Mouse (Mus musculus) kidney, embryonic 14.5 days (tissue): ENCODE measurements at regions not wholly inside any gene's neighbourhood (a gene's known extent, or its start where the extent isn't known, plus 50 kb on each side); places are given as distances from the start of the nearest gene placed in this dataset.
"Not testable (repeated sequence)": the region's sequence is repeated elsewhere in the genome, so short reads cannot be mapped to it uniquely, and the experiment has no call there.

Experiments
- ATAC-seq: fragments of 200-750 bp; cut with Nextera tagmentation; 2 replicates; pipeline ENCODE4 v1.8.0; 2017; ENCODE audit warnings: moderate number of reproducible peaks, mild to moderate bottlenecking, moderate TSS enrichment, moderate library complexity; ENCODE audit not compliant: low FRiP score, low TSS enrichment
- H3K27ac ChIP-seq: fragments of 300-500 bp; sonication (generic); 2 replicates; pipeline ENCODE4 v1.5.1; 2014; ENCODE audit warnings: low read depth, mild to moderate bottlenecking, low read length, moderate library complexity, mixed read lengths
- H3K27me3 ChIP-seq: fragments of 300-500 bp; sonication (generic); 2 replicates; pipeline ENCODE4 v1.6.1; 2014; ENCODE audit warnings: mild to moderate bottlenecking, low read length; ENCODE audit not compliant: control insufficient read depth, insufficient read depth
- H3K36me3 ChIP-seq: fragments of 300-500 bp; sonication (generic); 2 replicates; pipeline ENCODE4 v1.6.1; 2014; ENCODE audit warnings: low read length, mixed read lengths; ENCODE audit not compliant: control insufficient read depth, insufficient read depth
- H3K4me1 ChIP-seq: fragments of 300-500 bp; sonication (generic); 2 replicates; pipeline ENCODE4 v1.6.1; 2014; ENCODE audit warnings: low read length, mixed read lengths; ENCODE audit not compliant: control insufficient read depth, insufficient read depth
- H3K4me2 ChIP-seq: fragments of 300-500 bp; sonication (generic); replicated peaks from 2 replicates; pipeline ENCODE4 v1.6.1; 2014; ENCODE audit warnings: low read depth, mild to moderate bottlenecking, low read length
- H3K4me3 ChIP-seq: fragments of 300-500 bp; sonication (generic); 2 replicates; pipeline ENCODE4 v1.5.1; 2014; ENCODE audit warnings: mild to moderate bottlenecking, low read length
- H3K9ac ChIP-seq: fragments of 300-500 bp; sonication (generic); 2 replicates; pipeline ENCODE4 v1.6.1; 2014; ENCODE audit warnings: low read depth, mild to moderate bottlenecking, low read length, moderate library complexity
- H3K9me3 ChIP-seq: fragments of 300-500 bp; sonication (generic); 2 replicates; pipeline ENCODE4 v1.6.1; 2016; ENCODE audit warnings: low read length; ENCODE audit not compliant: control insufficient read depth
- WGBS: fragments of 180-500 bp; shearing (Covaris S2); extraction: QIAGEN DNeasy Blood & Tissue Kit; methylation state at CpG from one replicate; pipeline ENCODE4 v1.1.7; 2014; 5-methylcytosine and 5-hydroxymethylcytosine counted together

GRCm38 (mm10) chr14:86308949-86309543 lies 832.0 kb downstream of the Diaph3 start:
- Histone ChIP-seq H3K27ac (no peak overlapping the region), H3K9me3 (no peaks in the 10 kb centered on the region), H3K36me3 (no peaks in the 10 kb centered on the region), H3K4me1 (no peaks in the 10 kb centered on the region), H3K4me3 (no peak overlapping the region), H3K4me2 (no peak overlapping the region), H3K9ac (no peak overlapping the region), H3K27me3 (no peaks in the 10 kb centered on the region)
- 37% methylated on average over 7 of the region's 7 CpGs for WGBS
- ATAC-seq: peak; percentile 73; the same call in 1 of the 2 replicates

GRCm38 (mm10) chr14:86307806-86308205 lies 833.2 kb downstream of the Diaph3 start:
- peak; percentile 62; the same call in 1 of the 2 replicates for ATAC-seq
- 29% methylated on average over 2 of the region's 2 CpGs for WGBS
- Histone ChIP-seq H3K36me3 (no peaks in the 10 kb centered on the region), H3K9ac (no peak overlapping the region), H3K4me1 (no peaks in the 10 kb centered on the region), H3K27ac (no peak overlapping the region), H3K4me3 (no peak overlapping the region), H3K9me3 (no peaks in the 10 kb centered on the region), H3K27me3 (no peaks in the 10 kb centered on the region), H3K4me2 (no peak overlapping the region)

GRCm38 (mm10) chr14:86301666-86302065 lies 839.4 kb downstream of the Diaph3 start:
- Histone ChIP-seq H3K27ac (no peak overlapping the region), H3K4me1 (no peaks in the 10 kb centered on the region), H3K27me3 (no peaks in the 10 kb centered on the region), H3K9me3 (0 out of 2 replicates have a peak, but pooled peaks cover 3% of the 10 kb centered on the region), H3K4me3 (no peak overlapping the region), H3K9ac (no peak overlapping the region), H3K4me2 (no peak overlapping the region), H3K36me3 (no peaks in the 10 kb centered on the region)
- WGBS: 88% methylated on average over 5 of the region's 5 CpGs
- ATAC-seq: no peak

GRCm38 (mm10) chr14:86300811-86301210 lies 840.2 kb downstream of the Diaph3 start:
- ATAC-seq: no peak
- no peaks in the 10 kb centered on the region for H3K4me1 ChIP-seq
- H3K36me3 ChIP-seq: no peaks in the 10 kb centered on the region
- 0 out of 2 replicates have a peak, but pooled peaks cover 3% of the 10 kb centered on the region for H3K9me3 ChIP-seq
- no peak overlapping the region for H3K4me3 ChIP-seq
- H3K9ac ChIP-seq: no peak overlapping the region
- no peak overlapping the region for H3K4me2 ChIP-seq
- WGBS: 77% methylated on average over 1 of the region's 1 CpGs
- no peaks in the 10 kb centered on the region for H3K27me3 ChIP-seq
- H3K27ac ChIP-seq: no peak overlapping the region

- Histone ChIP-seq H3K4me1 (no peaks in the 10 kb centered on the region), H3K36me3 (no peaks in the 10 kb centered on the region), H3K4me3 (no peak overlapping the region), H3K27ac (no peak overlapping the region), H3K27me3 (no peaks in the 10 kb centered on the region), H3K9ac (no peak overlapping the region), H3K4me2 (no peak overlapping the region), H3K9me3 (0 out of 2 replicates have a peak, but pooled peaks cover 3% of the 10 kb centered on the region)
- WGBS: 55% methylated on average over 2 of the region's 2 CpGs
- no peak for ATAC-seq
Observed at GRCm38 (mm10) chr14:86297991-86298390, 843.0 kb downstream of the Diaph3 start.

GRCm38 (mm10) chr14:86294606-86295005 lies 846.4 kb downstream of the Diaph3 start:
- H3K9ac ChIP-seq, H3K4me1 ChIP-seq, H3K36me3 ChIP-seq, H3K9me3 ChIP-seq, H3K27ac ChIP-seq, ATAC-seq, H3K4me3 ChIP-seq, H3K27me3 ChIP-seq, H3K4me2 ChIP-seq: not testable (repeated sequence)
- 63% methylated on average over 5 of the region's 5 CpGs for WGBS

GRCm38 (mm10) chr14:86293804-86294203 lies 847.2 kb downstream of the Diaph3 start:
- Histone ChIP-seq H3K4me2 (no peak overlapping the region), H3K4me3 (no peak overlapping the region), H3K9ac (no peak overlapping the region), H3K9me3 (no peaks in the 10 kb centered on the region), H3K36me3 (no peaks in the 10 kb centered on the region), H3K27ac (no peak overlapping the region), H3K27me3 (no peaks in the 10 kb centered on the region), H3K4me1 (no peaks in the 10 kb centered on the region)
- 76% methylated on average over 1 of the region's 1 CpGs for WGBS
- peak; percentile 62; the same call in 1 of the 2 replicates for ATAC-seq

GRCm38 (mm10) chr14:86293371-86293770 lies 847.7 kb downstream of the Diaph3 start:
- Histone ChIP-seq H3K27ac (no peak overlapping the region), H3K9ac (no peak overlapping the region), H3K9me3 (no peaks in the 10 kb centered on the region), H3K4me3 (no peak overlapping the region), H3K4me1 (no peaks in the 10 kb centered on the region), H3K4me2 (no peak overlapping the region), H3K27me3 (no peaks in the 10 kb centered on the region), H3K36me3 (no peaks in the 10 kb centered on the region)
- 74% methylated on average over 3 of the region's 3 CpGs for WGBS
- no peak for ATAC-seq

GRCm38 (mm10) chr14:86290556-86290955 lies 850.5 kb downstream of the Diaph3 start:
- ATAC-seq: no peak
- Histone ChIP-seq H3K9me3 (no peaks in the 10 kb centered on the region), H3K4me3 (no peak overlapping the region), H3K4me1 (no peaks in the 10 kb centered on the region), H3K36me3 (no peaks in the 10 kb centered on the region), H3K9ac (no peak overlapping the region), H3K27ac (no peak overlapping the region), H3K4me2 (no peak overlapping the region), H3K27me3 (no peaks in the 10 kb centered on the region)
- 93% methylated on average over 3 of the region's 3 CpGs for WGBS
